Mouse (Mus musculus): ENCODE results near the gene Ptpn1. TPM values are rescaled to one million over a fixed set of nuclear protein-coding genes. Genes with fewer than 3 reads are reported as not detected.

Ptpn1 gene
- polyA plus RNA-seq, 1 experiment from 2014 or later = 57.9 TPM

DNA sequence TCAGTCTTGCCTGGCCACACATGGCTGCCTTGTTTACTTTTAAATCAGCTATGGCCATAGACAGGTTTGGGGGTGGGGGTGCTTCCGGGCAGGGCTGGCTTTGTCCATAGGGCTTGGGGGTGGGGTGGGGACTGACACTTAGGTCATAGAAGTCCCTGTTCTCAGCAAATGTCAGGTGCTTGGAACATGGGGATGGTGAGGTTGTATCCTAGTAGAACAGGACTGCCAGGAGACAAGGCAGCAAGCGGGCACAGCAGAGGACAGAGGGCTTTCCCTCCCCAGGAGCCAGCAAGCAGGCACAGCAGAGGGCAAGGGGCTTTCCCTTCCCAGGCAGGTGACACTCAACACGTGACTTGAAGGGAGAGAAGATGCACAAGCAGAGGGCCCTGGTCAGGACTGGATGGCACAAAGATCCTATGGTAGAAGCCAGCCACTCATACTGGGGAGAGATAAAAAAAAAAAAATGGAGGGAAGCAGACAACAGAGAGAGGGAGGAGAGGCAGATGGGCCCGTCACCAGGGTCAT, 3.8 kb upstream of the Ptpn1 start:
- Histone ChIP-seq H3K27ac (ENCODE audit: low read depth, low read length) (no peak overlapping the region), H3K4me2 (ENCODE audit: low read depth, low read length) (no peak overlapping the region), H3K27me3 (ENCODE audit: control insufficient read depth, insufficient read depth, low read length) (no peaks in the 10 kb centered on the region), H3K4me3 (ENCODE audit: low read depth, low read length) (no peak overlapping the region), H3K9ac (replicated peaks; ENCODE audit: low read depth, low read length) (no peak overlapping the region), H3K9me3 (ENCODE audit: control insufficient read depth, low read length) (no peaks in the 10 kb centered on the region), H3K36me3 (ENCODE audit: control insufficient read depth, insufficient read depth, low read length) (no peaks in the 10 kb centered on the region), H3K4me1 (ENCODE audit: control insufficient read depth, insufficient read depth, low read length) (peaks cover under 1% of the 10 kb centered on the region; the same call in 1 of the 2 replicates)
- no peak for ATAC-seq (ENCODE audit: low read depth)
- 71% methylated on average over 4 of the region's 4 CpGs for WGBS

- Histone ChIP-seq H3K36me3 (ENCODE audit: control insufficient read depth, insufficient read depth, low read length) (no peaks in the 10 kb centered on the region), H3K9me3 (ENCODE audit: control insufficient read depth, low read length) (no peaks in the 10 kb centered on the region), H3K4me1 (ENCODE audit: control insufficient read depth, insufficient read depth, low read length) (peaks cover 9% of the 10 kb centered on the region), H3K4me3 (ENCODE audit: low read depth, low read length) (no peak overlapping the region), H3K4me2 (ENCODE audit: low read depth, low read length) (no peak overlapping the region), H3K27me3 (ENCODE audit: control insufficient read depth, insufficient read depth, low read length) (no peaks in the 10 kb centered on the region), H3K27ac (ENCODE audit: low read depth, low read length) (no peak overlapping the region), H3K9ac (replicated peaks; ENCODE audit: low read depth, low read length) (no peak overlapping the region)
- WGBS = 88% methylated on average over 3 of the region's 3 CpGs
- ATAC-seq (ENCODE audit: low read depth) = no peak
These were observed 2.9 kb upstream of the Ptpn1 start for GRCm38 (mm10) chr2:167928972-167929371.

GRCm38 (mm10) chr2:167930975-167931374, 882 bp upstream of the Ptpn1 start:
- Histone ChIP-seq H3K9ac (replicated peaks; ENCODE audit: low read depth, low read length) (no peak overlapping the region), H3K9me3 (ENCODE audit: control insufficient read depth, low read length) (no peaks in the 10 kb centered on the region), H3K4me2 (ENCODE audit: low read depth, low read length) (peak overlapping the region; percentile 71; the same call in 1 of the 2 replicates), H3K36me3 (ENCODE audit: control insufficient read depth, insufficient read depth, low read length) (no peaks in the 10 kb centered on the region), H3K27me3 (ENCODE audit: control insufficient read depth, insufficient read depth, low read length) (no peaks in the 10 kb centered on the region), H3K4me1 (ENCODE audit: control insufficient read depth, insufficient read depth, low read length) (peaks cover 25% of the 10 kb centered on the region), H3K4me3 (ENCODE audit: low read depth, low read length) (no peak overlapping the region), H3K27ac (ENCODE audit: low read depth, low read length) (no peak overlapping the region)
- no peak for ATAC-seq (ENCODE audit: low read depth)
- WGBS = 95% methylated on average over 3 of the region's 3 CpGs

DNA sequence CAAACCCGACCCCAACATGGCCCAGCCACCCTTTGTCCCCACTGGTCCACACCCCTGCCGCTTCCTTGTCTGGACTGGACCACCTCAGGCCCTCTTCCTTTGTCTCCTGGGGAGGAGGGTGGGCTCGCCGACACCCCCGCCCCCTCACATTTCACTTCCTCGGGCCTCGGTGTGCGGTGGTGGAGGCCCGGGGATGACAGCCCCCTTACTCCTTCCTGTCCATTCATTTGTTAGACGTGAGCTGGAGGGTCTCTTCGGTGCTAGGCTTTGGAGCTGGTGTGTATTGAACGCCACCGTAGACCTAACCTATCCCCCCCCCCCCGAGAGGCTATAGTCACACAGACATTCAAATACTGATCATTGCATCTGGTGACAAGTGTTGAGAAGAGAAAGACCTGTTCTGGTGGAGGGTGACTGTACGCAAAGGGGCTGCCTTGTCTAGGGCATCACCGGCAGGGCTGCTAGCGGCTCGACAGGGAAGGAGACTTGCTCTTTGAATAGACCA, 922 bp downstream of the Ptpn1 start:
- Histone ChIP-seq H3K27me3 (ENCODE audit: control insufficient read depth, insufficient read depth, low read length) (no peaks in the 10 kb centered on the region), H3K27ac (ENCODE audit: low read depth, low read length) (peak overlapping the region; percentile 70), H3K4me1 (ENCODE audit: control insufficient read depth, insufficient read depth, low read length) (peaks cover 31% of the 10 kb centered on the region), H3K9ac (replicated peaks; ENCODE audit: low read depth, low read length) (peak overlapping the region; percentile 87), H3K4me3 (ENCODE audit: low read depth, low read length) (peak overlapping the region; percentile 91), H3K36me3 (ENCODE audit: control insufficient read depth, insufficient read depth, low read length) (no peaks in the 10 kb centered on the region), H3K4me2 (ENCODE audit: low read depth, low read length) (peak overlapping the region; percentile 71), H3K9me3 (ENCODE audit: control insufficient read depth, low read length) (no peaks in the 10 kb centered on the region)
- WGBS = 1% methylated on average over 18 of the region's 18 CpGs
- peak; percentile 64 for ATAC-seq (ENCODE audit: low read depth)

DNA sequence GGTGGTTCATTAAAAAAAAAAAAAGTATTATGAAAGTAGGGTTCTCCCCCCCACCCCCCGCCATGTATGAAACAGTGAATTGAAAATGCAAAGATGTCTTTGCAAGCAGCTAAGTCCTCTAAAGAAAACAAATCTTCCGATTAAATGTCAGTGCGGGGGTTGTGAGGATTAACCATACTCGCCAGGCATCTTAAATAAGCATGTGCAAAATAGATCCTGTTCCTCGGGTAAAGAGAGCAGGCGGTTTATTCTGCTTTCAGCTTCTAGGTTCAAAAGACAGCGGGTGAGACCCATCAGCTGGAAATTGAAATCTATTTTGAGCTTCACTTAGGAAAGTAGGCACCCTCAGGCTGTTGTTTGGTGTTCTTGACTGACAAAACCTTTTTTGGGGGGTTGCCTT, 1.5 kb downstream of the Ptpn1 start:
- H3K27ac ChIP-seq (ENCODE audit: low read depth, low read length) = no peak overlapping the region

GRCm38 (mm10) chr2:167935956-167936355, 4.1 kb downstream of the Ptpn1 start:
- no peak for ATAC-seq (ENCODE audit: low read depth)
- Histone ChIP-seq H3K9me3 (ENCODE audit: control insufficient read depth, low read length) (no peaks in the 10 kb centered on the region), H3K4me2 (ENCODE audit: low read depth, low read length) (no peak overlapping the region), H3K4me1 (ENCODE audit: control insufficient read depth, insufficient read depth, low read length) (peaks cover 34% of the 10 kb centered on the region), H3K27me3 (ENCODE audit: control insufficient read depth, insufficient read depth, low read length) (no peaks in the 10 kb centered on the region), H3K9ac (replicated peaks; ENCODE audit: low read depth, low read length) (no peak overlapping the region), H3K4me3 (ENCODE audit: low read depth, low read length) (no peak overlapping the region), H3K27ac (ENCODE audit: low read depth, low read length) (no peak overlapping the region), H3K36me3 (ENCODE audit: control insufficient read depth, insufficient read depth, low read length) (no peaks in the 10 kb centered on the region)
- 78% methylated on average over 3 of the region's 3 CpGs for WGBS

More for the DNA sequence above, 1.5 kb downstream of the Ptpn1 start:
- Histone ChIP-seq H3K4me2 (ENCODE audit: low read depth, low read length) (peak overlapping the region; percentile 71), H3K9me3 (ENCODE audit: control insufficient read depth, low read length) (no peaks in the 10 kb centered on the region), H3K27me3 (ENCODE audit: control insufficient read depth, insufficient read depth, low read length) (no peaks in the 10 kb centered on the region), H3K9ac (replicated peaks; ENCODE audit: low read depth, low read length) (peak overlapping the region; percentile 87), H3K4me3 (ENCODE audit: low read depth, low read length) (peak overlapping the region; percentile 91), H3K36me3 (ENCODE audit: control insufficient read depth, insufficient read depth, low read length) (no peaks in the 10 kb centered on the region), H3K4me1 (ENCODE audit: control insufficient read depth, insufficient read depth, low read length) (peaks cover 31% of the 10 kb centered on the region)
- WGBS = 46% methylated on average over 7 of the region's 7 CpGs
- no peak for ATAC-seq (ENCODE audit: low read depth)

GRCm38 (mm10) chr2:167938786-167939185, 6.9 kb downstream of the Ptpn1 start:
- Histone ChIP-seq H3K4me3 (ENCODE audit: low read depth, low read length) (no peak overlapping the region), H3K4me2 (ENCODE audit: low read depth, low read length) (no peak overlapping the region), H3K4me1 (ENCODE audit: control insufficient read depth, insufficient read depth, low read length) (peaks cover 55% of the 10 kb centered on the region), H3K9me3 (ENCODE audit: control insufficient read depth, low read length) (no peaks in the 10 kb centered on the region), H3K27me3 (ENCODE audit: control insufficient read depth, insufficient read depth, low read length) (no peaks in the 10 kb centered on the region), H3K27ac (ENCODE audit: low read depth, low read length) (no peak overlapping the region), H3K36me3 (ENCODE audit: control insufficient read depth, insufficient read depth, low read length) (no peaks in the 10 kb centered on the region), H3K9ac (replicated peaks; ENCODE audit: low read depth, low read length) (no peak overlapping the region)
- 90% methylated on average over 3 of the region's 3 CpGs for WGBS
- ATAC-seq (ENCODE audit: low read depth) = no peak

DNA sequence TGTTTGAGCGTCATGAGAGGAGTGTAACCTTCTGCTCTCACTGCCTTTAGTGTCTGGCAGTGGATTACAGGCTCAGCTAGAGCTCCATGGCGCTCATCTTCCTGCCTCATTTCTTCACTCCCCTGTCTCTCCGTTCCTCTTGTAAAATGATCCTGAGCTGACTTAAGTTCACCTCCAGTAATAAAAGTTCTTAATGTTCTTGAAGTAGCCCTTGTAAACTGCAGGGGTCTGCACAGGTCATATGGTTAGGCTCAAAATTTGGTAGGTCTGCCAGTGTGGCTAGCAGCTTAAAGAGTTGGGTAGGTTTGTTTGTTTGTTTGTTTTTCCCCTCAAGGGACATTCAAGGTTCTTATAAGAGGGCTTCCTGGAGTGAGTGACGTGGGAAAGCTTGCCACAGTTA, 7.3 kb downstream of the Ptpn1 start:
- Histone ChIP-seq H3K4me3 (ENCODE audit: low read depth, low read length) (no peak overlapping the region), H3K36me3 (ENCODE audit: control insufficient read depth, insufficient read depth, low read length) (no peaks in the 10 kb centered on the region), H3K27me3 (ENCODE audit: control insufficient read depth, insufficient read depth, low read length) (no peaks in the 10 kb centered on the region), H3K4me1 (ENCODE audit: control insufficient read depth, insufficient read depth, low read length) (peaks cover 52% of the 10 kb centered on the region), H3K4me2 (ENCODE audit: low read depth, low read length) (no peak overlapping the region), H3K9ac (replicated peaks; ENCODE audit: low read depth, low read length) (no peak overlapping the region), H3K9me3 (ENCODE audit: control insufficient read depth, low read length) (no peaks in the 10 kb centered on the region), H3K27ac (ENCODE audit: low read depth, low read length) (no peak overlapping the region)
- no peak for ATAC-seq (ENCODE audit: low read depth)
- WGBS = 53% methylated on average over 4 of the region's 4 CpGs

DNA sequence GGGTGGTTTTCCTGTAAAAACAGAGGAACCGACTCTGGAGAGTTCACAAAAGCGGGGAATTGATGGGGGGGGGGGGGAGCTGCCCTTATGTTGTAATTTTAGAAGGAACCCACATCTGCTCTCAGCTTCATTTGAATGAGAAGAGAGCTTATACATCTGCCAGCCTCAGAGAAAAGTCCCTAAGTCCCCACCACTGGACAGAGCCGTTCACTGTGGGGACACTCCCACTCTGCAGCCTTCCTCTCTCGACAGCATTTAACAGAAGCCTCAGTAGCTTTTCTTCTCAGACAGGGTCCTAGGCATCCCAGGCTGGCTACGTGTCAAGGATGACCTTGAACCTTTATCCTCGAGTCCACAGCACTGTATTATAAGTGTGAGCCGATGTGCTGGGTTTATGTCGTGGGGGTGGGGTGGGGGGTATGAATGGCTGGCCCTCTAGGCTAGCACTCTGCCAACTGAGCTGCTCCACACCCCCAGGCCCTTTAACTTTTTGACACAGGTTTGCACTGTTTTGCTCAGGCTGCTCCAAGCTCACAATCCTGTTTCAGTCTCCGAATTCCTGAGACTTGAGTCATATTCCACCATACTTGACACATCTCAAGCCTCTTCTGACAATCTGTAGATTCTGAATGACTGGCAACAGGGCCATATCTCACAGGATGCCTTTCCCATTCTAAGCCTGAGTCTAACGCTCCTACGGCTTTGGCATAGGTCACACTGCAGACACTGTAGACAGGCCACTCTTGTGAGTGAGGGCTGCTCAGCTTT, 8.0 kb downstream of the Ptpn1 start:
- Histone ChIP-seq H3K4me1 (ENCODE audit: control insufficient read depth, insufficient read depth, low read length) (peaks cover 52% of the 10 kb centered on the region), H3K4me3 (ENCODE audit: low read depth, low read length) (no peak overlapping the region), H3K27ac (ENCODE audit: low read depth, low read length) (no peak overlapping the region), H3K9me3 (ENCODE audit: control insufficient read depth, low read length) (no peaks in the 10 kb centered on the region), H3K9ac (replicated peaks; ENCODE audit: low read depth, low read length) (no peak overlapping the region), H3K27me3 (ENCODE audit: control insufficient read depth, insufficient read depth, low read length) (no peaks in the 10 kb centered on the region), H3K36me3 (ENCODE audit: control insufficient read depth, insufficient read depth, low read length) (no peaks in the 10 kb centered on the region), H3K4me2 (ENCODE audit: low read depth, low read length) (no peak overlapping the region)
- no peak for ATAC-seq (ENCODE audit: low read depth)
- 61% methylated on average over 11 of the region's 11 CpGs for WGBS

Data from neural tube, embryonic 14.5 days (tissue).